Mouse (Mus musculus) CH12.LX (cell line): ENCODE measurements around the gene Dapk1.

Source experiments
- CHD2 ChIP-seq: IDR thresholded peaks from 2 replicates; pipeline ENCODE4 v1.6.1; 2011; ENCODE audit warnings: low read length, improper control_type of control experiment
- CTCF ChIP-seq, 2 experiments: IDR thresholded peaks in 1 of 2; conservative IDR thresholded peaks in 1 of 2; 2 replicates each; pipeline ENCODE4 v1.5.1; 2011 to 2012; ENCODE audit warnings: low read depth in 2 of 2, low read length in 2 of 2, improper control_type of control experiment in 1 of 2, inconsistent platforms in 1 of 2, mild to moderate bottlenecking in 1 of 2, moderate library complexity in 1 of 2
- ELF1 ChIP-seq: IDR thresholded peaks from 2 replicates; pipeline ENCODE4 v1.6.1; 2014; ENCODE audit warnings: low read depth, mild to moderate bottlenecking, inconsistent platforms, low read length, improper control_type of control experiment
- EP300 ChIP-seq: IDR thresholded peaks from 2 replicates; pipeline ENCODE4 v1.6.1; 2011; ENCODE audit warnings: low read length, improper control_type of control experiment
- HCFC1 ChIP-seq: IDR thresholded peaks from 2 replicates; pipeline ENCODE4 v1.6.1; 2012; ENCODE audit warnings: low read depth, mild to moderate bottlenecking, inconsistent platforms, low read length, improper control_type of control experiment
- MAFK ChIP-seq: IDR thresholded peaks from 2 replicates; pipeline ENCODE4 v1.6.1; 2011; ENCODE audit warnings: low read length, improper control_type of control experiment; ENCODE audit not compliant: insufficient replicate concordance
- MAZ ChIP-seq: IDR thresholded peaks from 2 replicates; pipeline ENCODE4 v1.6.1; 2012; ENCODE audit warnings: low read depth, mild to moderate bottlenecking, inconsistent platforms, low read length, improper control_type of control experiment, moderate library complexity
- POLR2A ChIP-seq: IDR thresholded peaks from 2 replicates; pipeline ENCODE4 v1.6.1; 2011; ENCODE audit warnings: low read depth, mild to moderate bottlenecking, improper control_type of control experiment, low read length
- USF1 ChIP-seq: IDR thresholded peaks from 2 replicates; pipeline ENCODE4 v1.6.1; 2014; ENCODE audit warnings: low read depth, mild to moderate bottlenecking, inconsistent platforms, low read length, improper control_type of control experiment

- no peak for TF ChIP-seq HCFC1
- no peak for TF ChIP-seq USF1
- no peak for TF ChIP-seq CTCF (conservative IDR thresholded peaks at IDR 0.05 in 1 of 2, IDR thresholded peaks at IDR 0.05 in 1 of 2; ENCODE audit: low read depth in 2 of 2, low read length in 2 of 2)
- TF ChIP-seq MAZ: no peak
- no peak for TF ChIP-seq EP300
- TF ChIP-seq ELF1: no peak
- TF ChIP-seq CHD2: no peak
- no peak for TF ChIP-seq MAFK
- TF ChIP-seq POLR2A: no peak
Measured at GRCm38 (mm10) chr13:60660056-60660455, 58.3 kb downstream of the Dapk1 start.
